Mouse (Mus musculus): ENCODE measurements at regions not wholly inside any gene's neighbourhood (a gene's known extent, or its start where the extent isn't known, plus 50 kb on each side); places are given as distances from the start of the nearest gene placed in this dataset.

DNA sequence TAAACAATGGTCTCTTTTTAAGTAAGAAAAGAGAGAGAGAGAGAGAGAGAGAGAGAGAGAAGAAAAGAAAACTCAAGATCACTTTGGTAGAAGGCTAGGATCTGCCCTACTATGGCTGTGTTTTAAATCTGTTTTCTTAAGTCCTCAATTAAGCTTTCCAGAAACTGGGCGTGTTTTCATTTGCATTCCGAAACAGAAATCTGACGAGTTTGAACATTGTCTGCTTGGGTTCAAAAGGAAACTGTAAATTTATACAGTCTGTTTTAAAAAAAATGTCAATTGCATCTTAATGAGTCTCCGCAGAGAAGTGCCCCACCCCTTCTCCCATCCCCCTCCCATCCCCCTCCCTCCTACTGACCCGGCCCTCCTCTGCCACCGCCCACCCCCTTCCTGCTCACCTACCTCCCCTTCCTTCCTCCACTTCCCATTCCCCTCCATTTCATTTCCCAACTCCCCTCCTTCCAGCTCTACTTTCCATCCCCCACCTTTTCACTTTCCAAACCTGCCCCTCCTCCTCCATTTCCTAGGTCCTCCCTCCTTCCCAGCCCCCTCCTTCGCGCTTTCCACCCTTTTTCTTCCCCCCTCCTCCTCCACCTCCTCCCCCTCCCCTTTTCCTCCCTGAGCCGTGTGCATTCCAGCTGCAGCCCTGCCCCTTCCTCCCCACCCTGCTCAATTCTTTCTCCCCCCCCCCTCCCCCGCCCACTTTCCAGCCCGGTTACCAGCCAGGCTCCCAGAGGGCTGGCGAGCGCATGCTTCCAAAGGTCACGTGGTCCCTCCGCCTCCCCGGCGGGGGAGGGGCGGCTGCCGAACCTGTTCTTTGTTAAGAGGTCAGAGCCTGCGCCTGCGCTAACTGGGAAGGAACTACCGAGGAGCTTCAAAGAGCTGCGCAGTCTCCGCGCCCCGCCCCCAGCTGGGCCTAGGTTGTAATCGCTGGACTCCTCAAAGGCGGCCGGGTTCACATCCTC is 77.7 kb upstream of the Tbl1x start:
- DNase-seq (ENCODE audit: inconsistent age in 2 of 2, low spot score in 1 of 2) = peak; percentile 95 to 96

DNA sequence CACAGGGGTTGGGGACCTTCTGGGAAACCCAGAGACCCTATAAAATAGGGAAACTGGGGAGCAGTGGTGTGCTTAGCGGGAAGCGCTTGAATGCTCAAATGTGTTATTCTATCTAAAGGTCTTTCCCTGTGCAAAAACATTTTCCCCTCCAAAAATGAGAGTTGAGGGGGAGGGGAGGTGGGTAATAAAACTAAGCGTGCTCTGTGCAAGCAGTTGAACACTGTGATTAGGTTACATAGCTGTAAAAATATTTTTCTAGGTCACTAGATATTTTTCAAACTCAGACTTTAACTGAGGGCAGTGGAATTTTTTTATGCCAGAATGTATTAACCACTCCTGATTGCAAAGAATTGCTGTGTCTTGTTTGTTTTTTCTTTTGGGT is 77.0 kb upstream of the Tbl1x start:
- DNase-seq (ENCODE audit: inconsistent age in 2 of 2, low spot score in 1 of 2) = no peak

- no peak for DNase-seq (ENCODE audit: inconsistent age in 2 of 2, low spot score in 1 of 2)
Observed at GRCm38 (mm10) chrX:77443852-77444492, 66.8 kb upstream of the Tbl1x start.

DNA sequence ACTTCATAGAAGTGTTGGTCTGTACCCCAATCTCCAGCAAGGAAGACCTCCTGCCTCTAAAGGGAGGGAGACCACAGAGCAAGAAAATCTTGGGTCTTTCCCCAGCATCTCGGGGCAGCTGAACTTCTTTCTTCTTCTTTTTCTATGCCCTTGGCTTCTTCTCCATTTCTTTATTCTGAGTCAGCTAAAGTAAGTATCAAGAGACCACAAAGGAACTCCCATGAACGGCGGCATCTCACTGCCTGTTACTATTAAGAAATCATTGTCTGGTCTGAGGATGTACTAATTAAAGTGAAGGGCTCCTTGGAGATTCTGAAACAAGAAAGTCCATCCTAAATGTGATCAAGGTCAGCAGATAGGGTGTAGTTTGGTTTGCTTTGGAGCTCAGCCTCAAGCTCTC is 64.1 kb upstream of the Tbl1x start:
- no peak for DNase-seq (ENCODE audit: inconsistent age in 2 of 2, low spot score in 1 of 2)

- DNase-seq (ENCODE audit: inconsistent age in 2 of 2, low spot score in 1 of 2) = no peak
Observed at GRCm38 (mm10) chrX:77451977-77452675, 58.7 kb upstream of the Tbl1x start.

All from adrenal gland, adult (tissue).